In the genomic region with DNA sequence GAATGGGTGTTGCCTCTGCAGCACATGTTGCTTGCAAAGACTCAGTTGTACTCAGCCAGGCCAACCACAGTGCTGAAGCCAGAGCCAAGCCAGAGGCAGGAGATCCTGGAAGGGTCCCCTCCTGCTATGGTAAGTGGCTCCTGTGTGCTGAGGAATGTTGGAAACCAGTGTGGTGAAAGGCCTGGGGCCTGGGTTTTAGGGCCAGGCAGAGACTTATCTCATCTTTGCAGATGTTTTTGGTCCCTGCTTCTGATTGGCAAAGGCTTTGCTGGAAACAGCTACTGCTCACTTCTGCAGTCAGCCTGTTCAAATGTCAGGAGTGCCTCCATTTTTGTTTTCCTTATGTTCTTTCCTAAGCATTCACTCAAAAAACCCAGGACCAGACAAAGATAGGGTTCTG, we compare ENCODE assay signal across 32 mouse cellular contexts. TPM values are rescaled to one million over a fixed set of nuclear protein-coding genes. Genes with fewer than 3 reads are reported as not detected.
A peak's percentile ranks its signal among the peaks of the same experiment; 100 is the strongest.
DNase-seq lines count a peak whose midpoint lies in the region; ATAC-seq lines count a peak whose summit lies in the region.
"Had no signal": no experiment of that assay in that cellular context is flagged by ENCODE, and none has a peak within 500 bp of the region (broad histone marks: within the 10 kb centered on the region; RNA-seq: fewer than 3 reads in every experiment).

No protein-coding gene starts in this region.

- H3K36me3 ChIP-seq in liver, embryonic 11.5 days (ENCODE audit: control insufficient read depth, insufficient read depth, low read length): no peaks in the 10 kb centered on the region
- H3K36me3 ChIP-seq in embryonic facial prominence, embryonic 15.5 days: no peaks in the 10 kb centered on the region
- no peaks in the 10 kb centered on the region for H3K36me3 ChIP-seq in forebrain, embryonic 15.5 days
- H3K36me3 ChIP-seq in forebrain, embryonic 14.5 days (ENCODE audit: control insufficient read depth, insufficient read depth, low read length): no peaks in the 10 kb centered on the region
- no peaks in the 10 kb centered on the region for H3K36me3 ChIP-seq in kidney, embryonic 16.5 days (ENCODE audit: insufficient read depth, low read length)
- H3K36me3 ChIP-seq: forebrain, embryonic 12.5 days; hindbrain, embryonic 12.5 days; neural tube, embryonic 12.5 days; stomach, embryonic 15.5 days had no signal

- no peak overlapping the region for H3K9ac ChIP-seq in liver, embryonic 11.5 days (ENCODE audit: low read depth, low read length)
- no peak overlapping the region for H3K9ac ChIP-seq in embryonic facial prominence, embryonic 15.5 days
- no peak overlapping the region for H3K9ac ChIP-seq in forebrain, embryonic 15.5 days (replicated peaks)
- H3K9ac ChIP-seq in forebrain, embryonic 14.5 days (ENCODE audit: low read length): no peak overlapping the region
- no peak overlapping the region for H3K9ac ChIP-seq in kidney, embryonic 16.5 days (replicated peaks; ENCODE audit: low read length)
- H3K9ac ChIP-seq: forebrain, embryonic 12.5 days; hindbrain, embryonic 12.5 days; lung, embryonic 14.5 days; neural tube, embryonic 12.5 days; stomach, embryonic 15.5 days had no signal

- no peaks in the 10 kb centered on the region for H3K9me3 ChIP-seq in liver, embryonic 11.5 days (ENCODE audit: control insufficient read depth, low read length)
- H3K9me3 ChIP-seq in embryonic facial prominence, embryonic 15.5 days (replicated peaks): no peaks in the 10 kb centered on the region
- H3K9me3 ChIP-seq in forebrain, embryonic 15.5 days: no peaks in the 10 kb centered on the region
- H3K9me3 ChIP-seq in forebrain, embryonic 14.5 days (replicated peaks; ENCODE audit: control insufficient read depth, low read length): no peaks in the 10 kb centered on the region
- H3K9me3 ChIP-seq in kidney, embryonic 16.5 days (ENCODE audit: low read length): no peaks in the 10 kb centered on the region
- H3K9me3 ChIP-seq: forebrain, embryonic 12.5 days; hindbrain, embryonic 12.5 days; neural tube, embryonic 12.5 days; stomach, embryonic 15.5 days had no signal

- H3K4me1 ChIP-seq in liver, embryonic 11.5 days (replicated peaks; ENCODE audit: control insufficient read depth, insufficient read depth, low read length): peaks cover 7% of the 10 kb centered on the region
- peaks cover 11% of the 10 kb centered on the region for H3K4me1 ChIP-seq in embryonic facial prominence, embryonic 15.5 days
- no peaks in the 10 kb centered on the region for H3K4me1 ChIP-seq in forebrain, embryonic 15.5 days
- H3K4me1 ChIP-seq in forebrain, embryonic 14.5 days (ENCODE audit: control insufficient read depth, insufficient read depth, low read length): no peaks in the 10 kb centered on the region
- H3K4me1 ChIP-seq in kidney, embryonic 16.5 days (ENCODE audit: insufficient read depth, low read length): peaks cover 4% of the 10 kb centered on the region; the same call in 1 of the 2 replicates

- no peak overlapping the region for H3K4me3 ChIP-seq in liver, embryonic 11.5 days (ENCODE audit: low read depth, low read length)
- H3K4me3 ChIP-seq in embryonic facial prominence, embryonic 15.5 days (replicated peaks): no peak overlapping the region
- no peak overlapping the region for H3K4me3 ChIP-seq in forebrain, embryonic 15.5 days
- H3K4me3 ChIP-seq in forebrain, embryonic 14.5 days (ENCODE audit: low read depth, low read length): no peak overlapping the region
- H3K4me3 ChIP-seq in kidney, embryonic 16.5 days (ENCODE audit: low read length): no peak overlapping the region
- H3K4me3 ChIP-seq: erythroblast, embryonic 14.5 days; forebrain, embryonic 12.5 days; hindbrain, embryonic 12.5 days; myocyte; neural tube, embryonic 12.5 days; stomach, embryonic 15.5 days had no signal

- H3K27me3 ChIP-seq in liver, embryonic 11.5 days (replicated peaks; ENCODE audit: control insufficient read depth, insufficient read depth, low read length): no peaks in the 10 kb centered on the region
- H3K27me3 ChIP-seq in embryonic facial prominence, embryonic 15.5 days: no peaks in the 10 kb centered on the region
- no peaks in the 10 kb centered on the region for H3K27me3 ChIP-seq in forebrain, embryonic 15.5 days
- H3K27me3 ChIP-seq in forebrain, embryonic 14.5 days (replicated peaks; ENCODE audit: control insufficient read depth, insufficient read depth, low read length): no peaks in the 10 kb centered on the region
- H3K27me3 ChIP-seq in kidney, embryonic 16.5 days (ENCODE audit: insufficient read depth, low read length): no peaks in the 10 kb centered on the region
- H3K27me3 ChIP-seq: forebrain, embryonic 12.5 days; neural tube, embryonic 12.5 days; stomach, embryonic 15.5 days had no signal

- peak; percentile 65 for ATAC-seq in liver, embryonic 11.5 days (replicated peaks; ENCODE audit: low FRiP score)
- peak; percentile 18; the same call in 1 of the 2 replicates for ATAC-seq in embryonic facial prominence, embryonic 15.5 days (ENCODE audit: insufficient number of reproducible peaks, low FRiP score, low TSS enrichment, low read depth)
- peak; percentile 44; the same call in 1 of the 2 replicates for ATAC-seq in megakaryocyte progenitor cell, adult 5-6 weeks (replicated peaks; ENCODE audit: poor library complexity)
- no peak for ATAC-seq in forebrain, embryonic 15.5 days (replicated peaks)
- no peak for ATAC-seq in forebrain, embryonic 14.5 days
- no peak for ATAC-seq in kidney, embryonic 16.5 days (ENCODE audit: low FRiP score, low TSS enrichment)
- ATAC-seq: hindbrain, postnatal 0 days; intestine, postnatal 0 days had no signal

- no peak for DNase-seq in liver, embryonic 11.5 days (ENCODE audit: low spot score)
- no peak for DNase-seq in liver
- peak; percentile 6 for DNase-seq in c-Kit-positive CD71-positive TER-119-positive erythroid progenitor cells, embryonic 14.5 days (ENCODE audit: low spot score)
- no peak for DNase-seq in forebrain, embryonic 14.5 days (ENCODE audit: low spot score)
- DNase-seq: adrenal gland, postnatal 10 days; B cell, adult 2 months; cerebellum, adult 11 months; cerebellum, adult 9-10 months; cerebellum, postnatal 36 days; gastrocnemius, postnatal 14 days; heart, postnatal 36 days; kidney, adult 9 months; layer of hippocampus, postnatal 36 days; left cerebral cortex, postnatal 4 days; lung, embryonic 14.5 days; lung, postnatal 14 days; right cerebral cortex, postnatal 25 days had no signal

- no peak overlapping the region for H3K4me2 ChIP-seq in liver, embryonic 11.5 days
- H3K4me2 ChIP-seq in embryonic facial prominence, embryonic 15.5 days (replicated peaks): no peak overlapping the region
- no peak overlapping the region for H3K4me2 ChIP-seq in forebrain, embryonic 15.5 days (replicated peaks)
- no peak overlapping the region for H3K4me2 ChIP-seq in forebrain, embryonic 14.5 days (ENCODE audit: low read length)
- no peak overlapping the region for H3K4me2 ChIP-seq in kidney, embryonic 16.5 days (replicated peaks; ENCODE audit: low read depth, low read length)
- H3K4me2 ChIP-seq: forebrain, embryonic 12.5 days; heart, embryonic 11.5 days; hindbrain, embryonic 12.5 days; lung, embryonic 14.5 days; midbrain, embryonic 11.5 days; neural tube, embryonic 12.5 days; stomach, embryonic 15.5 days had no signal

- no peak overlapping the region for H3K27ac ChIP-seq in liver, embryonic 11.5 days (ENCODE audit: low read depth, low read length)
- no peak overlapping the region; the same call in 1 of the 2 replicates for H3K27ac ChIP-seq in embryonic facial prominence, embryonic 15.5 days (replicated peaks)
- H3K27ac ChIP-seq in forebrain, embryonic 15.5 days (replicated peaks): no peak overlapping the region
- no peak overlapping the region for H3K27ac ChIP-seq in forebrain, embryonic 14.5 days (ENCODE audit: low read depth, low read length)
- H3K27ac ChIP-seq in kidney, embryonic 16.5 days (ENCODE audit: low read length): no peak overlapping the region
- H3K27ac ChIP-seq: forebrain, embryonic 12.5 days; hindbrain, embryonic 12.5 days; hindbrain, postnatal 0 days; neural tube, embryonic 12.5 days; stomach, embryonic 15.5 days had no signal

RNA-seq across cellular contexts. Expression of gene Ptgfrn, which starts 19.0 kb away (rescaled TPM):
- 1.6 and 2.4 TPM in 2 replicates for polyA plus RNA-seq in liver, embryonic 11.5 days (2014; fragmentation: Nextera tagmentation; extraction: Ambion mirVana)
- polyA plus RNA-seq in embryonic facial prominence, embryonic 15.5 days (2015; fragmentation: Nextera tagmentation; extraction: Ambion mirVana): 7.4 and 9.8 TPM in 2 replicates
- total RNA-seq in megakaryocyte progenitor cell, adult 5-6 weeks (2015): 0.02 and 0.05 TPM in 2 replicates
- total RNA-seq in megakaryocyte progenitor cell, adult 5-6 weeks (2017): 0.12 TPM in 1 of 2 replicates, not detected in the other
- polyA plus RNA-seq in forebrain, embryonic 15.5 days (2015; fragmentation: Nextera tagmentation; extraction: Ambion mirVana): 3.4 and 3.8 TPM in 2 replicates
- 3.4 and 4.5 TPM in 2 replicates for polyA plus RNA-seq in forebrain, embryonic 14.5 days (2014; fragmentation: Nextera tagmentation; extraction: Ambion mirVana)
- 2.1 and 2.4 TPM in 2 replicates for polyA plus RNA-seq in kidney, embryonic 16.5 days (2015; fragmentation: Nextera tagmentation; extraction: Ambion mirVana)
- total RNA-seq: granulocyte monocyte progenitor cell, adult 5-6 weeks had no signal
- polyA plus RNA-seq: erythroblast, embryonic 14.5 days had no signal

Comparison
In these comparisons a context has a peak if more than half of its experiments do, and no peak if none do; other contexts are left out.
1. ATAC-seq: peak in liver, embryonic 11.5 days (single experiment), embryonic facial prominence, embryonic 15.5 days (single experiment) and megakaryocyte progenitor cell, adult 5-6 weeks (single experiment); none in forebrain, embryonic 15.5 days (single experiment), forebrain, embryonic 14.5 days (single experiment) and kidney, embryonic 16.5 days (single experiment).